Mouse (Mus musculus) liver, postnatal 0 days (tissue): ENCODE data around the gene Gucy1a1. TPM values are rescaled to one million over a fixed set of nuclear protein-coding genes. Genes with fewer than 3 reads are reported as not detected.
"Not testable (repeated sequence)": the region's sequence is repeated elsewhere in the genome, so short reads cannot be mapped to it uniquely, and the experiment has no call there.

Source experiments
- ATAC-seq: fragments of 200-750 bp; cut with Nextera tagmentation; 2 replicates; pipeline ENCODE4 v1.8.0; 2017; ENCODE audit warnings: mild to moderate bottlenecking, moderate library complexity
- DNase-seq: peaks from one replicate; pipeline ENCODE4 v3.0.0-alpha.2; 2016
- H3K27ac ChIP-seq: fragments of 300-500 bp; sonication (generic); 2 replicates; pipeline ENCODE4 v1.5.1; 2014; ENCODE audit warnings: antibody characterized with exemption, moderate library complexity, mild to moderate bottlenecking, low read depth
- H3K27me3 ChIP-seq: fragments of 300-500 bp; sonication (generic); 2 replicates; pipeline ENCODE4 v1.6.1; 2014; ENCODE audit warnings: low read length, control low read depth, mixed read lengths; ENCODE audit not compliant: insufficient read depth
- H3K36me3 ChIP-seq: fragments of 300-500 bp; sonication (generic); replicated peaks from 2 replicates; pipeline ENCODE4 v1.6.1; 2014; ENCODE audit warnings: mild to moderate bottlenecking, control low read depth, low read length, moderate library complexity, mixed read lengths; ENCODE audit not compliant: insufficient read depth
- H3K4me1 ChIP-seq: fragments of 300-500 bp; sonication (generic); 2 replicates; pipeline ENCODE4 v1.6.1; 2014; ENCODE audit warnings: antibody characterized with exemption, mild to moderate bottlenecking, control low read depth; ENCODE audit not compliant: insufficient read depth
- H3K4me2 ChIP-seq: fragments of 300-500 bp; sonication (generic); 2 replicates; pipeline ENCODE4 v1.6.1; 2014; ENCODE audit warnings: low read depth, mild to moderate bottlenecking, low read length, moderate library complexity, mixed read lengths
- H3K4me3 ChIP-seq: fragments of 300-500 bp; sonication (generic); 2 replicates; pipeline ENCODE4 v1.5.1; 2014; ENCODE audit warnings: low read depth, low read length
- H3K9ac ChIP-seq: fragments of 300-500 bp; sonication (generic); replicated peaks from 2 replicates; pipeline ENCODE4 v1.6.1; 2014; ENCODE audit warnings: mild to moderate bottlenecking, moderate library complexity
- H3K9me3 ChIP-seq: fragments of 300-500 bp; sonication (generic); 2 replicates; pipeline ENCODE4 v1.6.1; 2016; ENCODE audit warnings: mild to moderate bottlenecking, control low read depth, low read length, mixed read lengths
- CTCF ChIP-seq: sonication (generic); IDR thresholded peaks from 2 replicates; pipeline ENCODE4 v1.5.1; 2016; ENCODE audit warnings: antibody characterized with exemption, low read depth
- EP300 ChIP-seq: IDR thresholded peaks from 2 replicates; pipeline ENCODE4 v1.6.1; 2016; ENCODE audit warnings: antibody characterized with exemption, low read depth, mild to moderate bottlenecking
- WGBS: fragments of 180-500 bp; shearing (Covaris S2); extraction: QIAGEN DNeasy Blood & Tissue Kit; methylation state at CpG from one replicate; pipeline ENCODE4 v1.1.7; 2014; ENCODE audit not compliant: insufficient replicate concordance; 5-methylcytosine and 5-hydroxymethylcytosine counted together
- polyA plus RNA-seq: library from polyadenylated mRNA; unstranded; fragments of >200 nt; fragmentation: Nextera tagmentation; extraction: Ambion mirVana; gene quantifications from 2 replicates; pipeline ENCODE4 v1.2.1, GENCODE M21; 2015

Gene Gucy1a1
- polyA plus RNA-seq, 1 experiment from 2014 or later, result 8.2 TPM

DNA sequence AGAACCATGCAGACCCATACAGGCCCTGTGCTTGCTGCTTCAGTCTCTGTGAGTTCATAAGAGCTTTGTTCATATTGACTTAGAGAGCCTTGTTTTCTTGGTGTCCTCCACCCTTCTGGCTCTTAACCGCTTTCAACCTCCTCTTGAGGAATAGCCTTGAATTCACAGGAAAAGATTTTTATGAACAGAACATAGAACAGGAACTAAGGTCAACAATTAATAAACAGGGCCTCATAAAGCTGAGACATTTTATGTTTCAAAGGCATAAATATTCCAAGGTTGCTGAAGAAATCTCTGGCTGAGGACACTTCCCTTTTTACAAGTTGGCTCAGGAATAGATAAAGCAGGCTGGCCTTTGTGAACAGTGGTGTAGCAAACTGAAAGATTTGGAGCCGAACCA lies 21.5 kb upstream of the Gucy1a1 start:
- Histone ChIP-seq H3K4me2 (no peak overlapping the region), H3K9ac (no peak overlapping the region), H3K27me3 (no peaks in the 10 kb centered on the region), H3K4me3 (no peak overlapping the region), H3K9me3 (no peaks in the 10 kb centered on the region), H3K36me3 (no peaks in the 10 kb centered on the region), H3K27ac (no peak overlapping the region), H3K4me1 (no peaks in the 10 kb centered on the region)
- DNase-seq, result no peak
- WGBS, result 62% methylated on average over 2 of the region's 2 CpGs
- no peak for TF ChIP-seq CTCF
- TF ChIP-seq EP300, result no peak
- ATAC-seq, result no peak

DNA sequence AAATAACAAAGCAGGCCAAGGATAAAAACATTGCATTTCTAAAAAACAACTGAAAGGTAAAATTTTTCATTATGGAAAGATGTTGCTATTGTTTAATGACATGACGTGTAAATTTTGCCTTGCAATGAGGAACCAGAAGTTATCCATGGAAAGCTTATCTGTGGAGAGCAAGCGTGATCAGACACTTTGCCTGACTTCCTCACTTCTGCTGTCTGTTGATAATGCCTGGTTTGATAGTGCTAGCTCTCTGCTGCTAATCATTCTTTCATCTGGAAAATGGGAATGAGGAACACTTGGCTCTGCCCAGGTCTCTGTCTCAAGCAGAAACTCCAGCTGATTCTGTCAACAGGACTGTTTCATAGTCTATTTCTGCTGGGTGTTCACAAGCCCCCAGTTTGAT lies 20.3 kb upstream of the Gucy1a1 start:
- 32% methylated on average over 2 of the region's 2 CpGs for WGBS
- no peak for TF ChIP-seq EP300
- TF ChIP-seq CTCF, result no peak
- ATAC-seq (no peak), DNase-seq (no peak)
- Histone ChIP-seq H3K36me3 (no peaks in the 10 kb centered on the region), H3K27ac (no peak overlapping the region), H3K9me3 (no peaks in the 10 kb centered on the region), H3K4me3 (no peak overlapping the region), H3K9ac (no peak overlapping the region), H3K4me2 (no peak overlapping the region), H3K4me1 (no peaks in the 10 kb centered on the region), H3K27me3 (no peaks in the 10 kb centered on the region)

DNA sequence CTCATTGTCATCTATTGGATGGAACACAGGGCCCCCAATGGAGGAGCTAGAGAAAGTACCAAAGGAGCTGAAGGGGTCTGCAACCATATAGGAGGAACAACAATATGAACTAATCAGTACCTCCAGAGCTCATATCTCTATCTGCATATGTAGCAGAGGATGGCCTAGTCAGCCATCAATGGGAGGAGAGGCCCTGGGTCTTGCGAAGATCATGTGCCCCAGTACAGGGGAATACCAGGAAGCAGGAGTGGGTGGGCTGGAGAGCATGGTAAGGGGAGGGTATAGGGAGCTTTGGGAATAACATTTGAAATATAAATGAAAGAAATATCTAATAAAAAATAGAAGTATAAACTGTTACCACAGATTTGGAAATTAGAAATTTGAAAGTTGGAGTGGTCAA lies 17.4 kb upstream of the Gucy1a1 start:
- H3K27ac ChIP-seq, H3K36me3 ChIP-seq, H3K4me1 ChIP-seq, H3K4me3 ChIP-seq, H3K9me3 ChIP-seq, DNase-seq, H3K4me2 ChIP-seq, H3K9ac ChIP-seq, ATAC-seq, H3K27me3 ChIP-seq: not testable (repeated sequence)
- WGBS, result 54% methylated on average over 1 of the region's 1 CpGs

DNA sequence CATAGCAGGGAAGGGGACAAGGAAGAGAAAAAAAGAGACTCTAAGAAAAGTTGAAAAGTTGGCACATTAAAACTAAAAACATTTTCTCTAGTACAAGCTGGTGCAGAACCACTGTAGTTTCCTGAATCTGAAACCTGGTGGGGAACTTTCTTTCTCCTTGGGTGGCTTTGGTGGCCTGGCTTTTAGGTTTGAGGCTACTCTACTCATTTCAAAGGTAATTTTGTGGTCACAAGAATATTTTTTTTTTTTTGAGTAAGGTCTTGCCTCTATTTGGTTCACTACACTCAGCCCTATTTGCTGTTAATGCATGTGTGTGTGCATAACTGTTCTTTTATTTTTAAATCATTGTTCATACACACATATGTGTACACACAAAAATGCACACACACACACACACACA lies 389 bp upstream of the Gucy1a1 start:
- ATAC-seq (no peak), DNase-seq (no peak)
- Histone ChIP-seq H3K36me3 (no peaks in the 10 kb centered on the region), H3K9me3 (no peaks in the 10 kb centered on the region), H3K4me1 (no peaks in the 10 kb centered on the region), H3K27ac (no peak overlapping the region), H3K4me2 (no peak overlapping the region), H3K27me3 (0 out of 2 replicates have a peak, but pooled peaks cover 3% of the 10 kb centered on the region), H3K4me3 (no peak overlapping the region), H3K9ac (no peak overlapping the region)
- TF ChIP-seq CTCF, result no peak

DNA sequence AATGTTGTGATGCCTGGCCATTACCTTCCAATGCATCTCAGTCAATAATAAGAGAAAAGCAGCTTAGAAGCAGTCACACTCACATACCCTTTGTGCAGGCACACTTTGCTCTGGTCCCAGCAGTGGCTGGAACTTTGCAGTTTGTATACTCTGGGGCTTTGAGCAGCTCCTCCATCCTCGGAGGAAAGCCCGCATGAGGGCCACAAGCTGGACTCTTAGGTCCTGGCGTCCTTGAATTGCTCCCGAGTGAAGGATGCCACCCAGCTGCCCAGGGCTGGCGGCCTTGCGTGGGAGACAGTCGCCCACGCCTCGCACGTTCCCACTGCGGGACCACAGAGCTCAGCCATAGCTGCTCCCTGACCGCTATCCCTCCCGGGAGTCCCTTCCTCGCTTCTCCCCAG lies 864 bp downstream of the Gucy1a1 start:
- Histone ChIP-seq H3K9ac (peak overlapping the region; percentile 44), H3K27me3 (0 out of 2 replicates have a peak, but pooled peaks cover 3% of the 10 kb centered on the region), H3K36me3 (no peaks in the 10 kb centered on the region), H3K4me3 (peak overlapping the region; percentile 39), H3K27ac (peak overlapping the region; percentile 39; the same call in 1 of the 2 replicates), H3K4me2 (peak overlapping the region; percentile 55), H3K4me1 (no peaks in the 10 kb centered on the region), H3K9me3 (no peaks in the 10 kb centered on the region)
- 12% methylated on average over 14 of the region's 14 CpGs for WGBS
- ATAC-seq (no peak), DNase-seq (no peak)
- TF ChIP-seq CTCF (no peak), EP300 (no peak)

- ATAC-seq, result no peak
- no peak overlapping the region for H3K4me2 ChIP-seq
These were observed 4.8 kb downstream of the Gucy1a1 start for GRCm38 (mm10) chr3:82140781-82141180.

DNA sequence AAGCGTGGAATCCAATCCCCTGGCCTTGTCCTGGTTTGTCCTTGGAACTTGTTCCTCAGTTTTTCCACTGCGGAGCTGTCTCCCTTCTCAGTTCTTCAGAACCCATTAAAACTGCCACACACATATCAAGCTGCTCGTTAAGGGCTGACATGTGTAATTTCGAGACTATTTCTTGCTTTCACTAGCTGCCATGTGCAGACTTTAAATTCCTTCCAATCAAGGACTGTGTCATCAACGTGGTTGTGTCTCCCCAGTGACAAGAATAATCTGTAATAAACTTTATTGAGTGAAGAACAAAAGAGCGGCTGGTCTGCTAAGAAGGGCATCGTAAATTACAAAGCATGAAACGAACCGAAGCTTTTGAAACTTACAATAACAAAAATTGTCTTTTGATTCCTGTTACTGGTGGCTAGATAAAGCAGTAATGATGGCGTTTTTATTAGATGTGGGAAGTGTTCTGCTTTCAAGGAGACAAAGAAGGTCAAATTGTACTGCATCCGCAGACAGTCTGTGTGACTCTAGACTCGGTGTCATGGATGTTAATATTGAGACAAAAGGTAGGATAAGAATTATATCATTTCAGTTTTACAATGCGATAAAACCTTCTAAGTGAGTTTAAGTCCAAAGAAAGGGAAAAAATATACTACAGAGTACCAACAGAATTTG lies 7.5 kb downstream of the Gucy1a1 start:
- TF ChIP-seq EP300, result no peak
- no peak for TF ChIP-seq CTCF
- no peaks in the 10 kb centered on the region for H3K27me3 ChIP-seq
- DNase-seq (no peak), ATAC-seq (no peak)
- H3K9ac ChIP-seq, result no peak overlapping the region
- H3K36me3 ChIP-seq, result no peaks in the 10 kb centered on the region
- H3K4me3 ChIP-seq, result no peak overlapping the region
- H3K4me2 ChIP-seq, result no peak overlapping the region
- H3K27ac ChIP-seq, result no peak overlapping the region
- no peaks in the 10 kb centered on the region for H3K4me1 ChIP-seq
- H3K9me3 ChIP-seq, result no peaks in the 10 kb centered on the region
- 74% methylated on average over 13 of the region's 13 CpGs for WGBS

More at GRCm38 (mm10) chr3:82140781-82141180, 4.8 kb downstream of the Gucy1a1 start:
- no peak for DNase-seq
- 24% methylated on average over 5 of the region's 5 CpGs for WGBS
- Histone ChIP-seq H3K9ac (no peak overlapping the region), H3K36me3 (no peaks in the 10 kb centered on the region), H3K4me3 (no peak overlapping the region), H3K4me1 (no peaks in the 10 kb centered on the region), H3K9me3 (no peaks in the 10 kb centered on the region), H3K27me3 (0 out of 2 replicates have a peak, but pooled peaks cover 3% of the 10 kb centered on the region), H3K27ac (no peak overlapping the region)
- TF ChIP-seq CTCF, result no peak
- no peak for TF ChIP-seq EP300
